Mouse (Mus musculus): Measurements from ENCODE around the gene Wdr47. TPM values are rescaled to one million over a fixed set of nuclear protein-coding genes. Genes with fewer than 3 reads are reported as not detected.
"Not testable (repeated sequence)": the region's sequence is repeated elsewhere in the genome, so short reads cannot be mapped to it uniquely, and the experiment has no call there.

Gene Wdr47
- polyA plus RNA-seq, 1 experiment = 75.7 TPM

- Histone ChIP-seq H3K4me1 (ENCODE audit: control insufficient read depth, insufficient read depth, low read length) (0 out of 2 replicates have a peak, but pooled peaks cover 1% of the 10 kb centered on the region), H3K4me3 (ENCODE audit: insufficient read depth, low read length) (no peak overlapping the region), H3K27ac (ENCODE audit: insufficient read depth, low read length) (peak overlapping the region; percentile 48)
- no peak for TF ChIP-seq POLR2A (IDR thresholded peaks at IDR 0.05; ENCODE audit: extremely low read depth, insufficient read depth, low read length)
- no peak for TF ChIP-seq CTCF (IDR thresholded peaks at IDR 0.05; ENCODE audit: extremely low read depth, insufficient read depth, low read length)
Observed at GRCm38 (mm10) chr3:108567990-108568877, 22.8 kb upstream of the Wdr47 start.

- not testable (repeated sequence) for H3K4me1 ChIP-seq (ENCODE audit: control insufficient read depth, insufficient read depth, low read length); H3K27ac ChIP-seq (ENCODE audit: insufficient read depth, low read length); H3K4me3 ChIP-seq (ENCODE audit: insufficient read depth, low read length)
Observed at GRCm38 (mm10) chr3:108569636-108570035, 21.4 kb upstream of the Wdr47 start.

DNA sequence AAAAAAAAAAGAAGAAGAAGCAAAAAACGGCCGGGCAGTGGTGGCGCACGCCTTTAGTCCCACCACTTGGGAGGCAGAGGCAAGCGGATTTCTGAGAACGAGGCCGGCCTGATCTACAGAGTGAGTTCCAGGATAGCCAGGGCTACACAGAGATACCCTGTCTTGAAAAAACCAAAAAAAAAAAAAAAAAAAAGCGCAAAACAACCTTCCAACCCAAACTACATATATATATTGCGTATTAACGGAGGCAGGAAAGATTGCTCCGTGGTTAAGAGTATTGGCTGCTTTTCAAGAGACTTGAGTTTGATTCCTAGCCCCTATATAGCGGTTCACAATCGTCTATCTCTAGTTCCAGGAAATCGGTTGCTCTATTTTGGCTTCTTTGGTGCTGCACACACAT is 20.3 kb upstream of the Wdr47 start:
- H3K4me3 ChIP-seq (ENCODE audit: insufficient read depth, low read length) = no peak overlapping the region; the same call in 1 of the 2 replicates
- H3K27ac ChIP-seq (ENCODE audit: insufficient read depth, low read length) = no peak overlapping the region
- TF ChIP-seq POLR2A (IDR thresholded peaks at IDR 0.05; ENCODE audit: extremely low read depth, insufficient read depth, low read length) (no peak), CTCF (IDR thresholded peaks at IDR 0.05; ENCODE audit: extremely low read depth, insufficient read depth, low read length) (no peak)
- H3K4me1 ChIP-seq (ENCODE audit: control insufficient read depth, insufficient read depth, low read length) = peaks cover 4% of the 10 kb centered on the region

DNA sequence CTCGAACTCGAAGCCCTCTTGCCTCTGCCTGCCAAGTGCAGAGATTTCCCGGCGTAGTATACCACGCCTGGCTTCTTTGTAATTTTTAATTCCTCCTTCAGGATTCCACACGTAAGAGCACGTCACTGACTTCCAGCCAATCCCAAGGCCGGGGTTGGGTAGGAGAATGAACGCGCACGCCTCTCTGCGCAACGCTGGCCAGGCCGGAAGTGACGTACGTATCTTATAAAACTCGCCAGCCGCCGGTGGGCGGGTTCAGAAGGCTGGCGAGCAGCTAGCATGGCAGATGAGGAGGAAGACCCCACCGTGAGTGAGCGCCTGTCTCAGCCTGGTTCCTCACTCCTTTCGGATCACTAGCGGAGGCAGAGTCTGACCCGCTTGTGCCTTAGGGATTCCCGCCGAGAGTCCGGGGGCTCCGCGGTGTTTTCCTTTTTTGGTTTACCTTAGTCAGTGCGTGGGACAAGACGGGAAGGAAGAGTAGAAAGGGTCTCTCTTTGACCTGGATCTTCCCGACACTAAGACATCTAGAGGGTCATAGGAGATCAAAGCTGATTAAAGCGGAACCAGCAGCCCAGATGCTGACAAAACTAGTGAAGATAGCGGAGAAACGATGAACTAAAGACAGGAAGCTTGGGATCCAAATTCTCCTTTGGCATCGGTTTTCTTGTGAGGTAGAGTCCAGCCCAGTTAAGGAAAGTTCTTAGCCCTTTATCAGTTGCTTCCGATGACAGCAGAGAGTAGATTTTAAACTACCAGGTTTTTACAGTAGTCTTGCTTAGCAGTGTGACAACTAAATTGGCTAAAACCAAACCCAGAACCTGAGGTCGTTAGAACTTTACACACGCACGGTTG is 19.4 kb upstream of the Wdr47 start, which contains the start of gene Taf13:
Gene Taf13 (plus strand): TSS at position 256 of the 852 bp plus-strand sequence.
- peak within 1 kb of the TSS; percentile 42 for H3K4me3 ChIP-seq (ENCODE audit: insufficient read depth, low read length)
- TF ChIP-seq CTCF (IDR thresholded peaks at IDR 0.05; ENCODE audit: extremely low read depth, insufficient read depth, low read length) (no peak), POLR2A (IDR thresholded peaks at IDR 0.05; ENCODE audit: extremely low read depth, insufficient read depth, low read length) (peak; percentile 100)
- H3K27ac ChIP-seq (ENCODE audit: insufficient read depth, low read length) = no peak within 1 kb of the TSS
- H3K4me1 ChIP-seq (ENCODE audit: control insufficient read depth, insufficient read depth, low read length) = peaks cover 4% of the 10 kb centered on the region

- peak overlapping the region; percentile 42; the same call in 1 of the 2 replicates for H3K4me3 ChIP-seq (ENCODE audit: insufficient read depth, low read length)
- H3K27ac ChIP-seq (ENCODE audit: insufficient read depth, low read length) = no peak overlapping the region
- TF ChIP-seq CTCF (IDR thresholded peaks at IDR 0.05; ENCODE audit: extremely low read depth, insufficient read depth, low read length) = no peak
- TF ChIP-seq POLR2A (IDR thresholded peaks at IDR 0.05; ENCODE audit: extremely low read depth, insufficient read depth, low read length) = no peak
- peaks cover 4% of the 10 kb centered on the region for H3K4me1 ChIP-seq (ENCODE audit: control insufficient read depth, insufficient read depth, low read length)
Observed at GRCm38 (mm10) chr3:108572309-108573010, 18.6 kb upstream of the Wdr47 start.

DNA sequence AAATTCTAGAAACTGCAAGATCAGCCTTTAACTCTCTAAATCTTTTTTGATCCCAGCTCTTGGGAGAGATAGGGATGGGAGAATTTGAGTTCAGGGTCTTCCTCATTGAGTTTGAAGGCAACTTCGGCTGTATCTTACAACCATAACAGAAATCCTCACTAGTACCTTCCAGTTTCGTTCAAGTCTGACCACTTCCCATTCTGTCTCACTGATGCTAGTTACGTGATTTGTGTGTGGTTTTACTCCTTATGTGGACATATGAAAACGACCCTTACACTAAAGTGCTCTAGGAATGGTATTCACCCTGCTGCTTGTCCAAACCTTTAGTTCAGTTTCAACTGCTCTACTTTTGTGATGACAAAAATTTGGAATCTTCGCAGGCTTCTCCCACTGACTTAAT is 17.1 kb upstream of the Wdr47 start:
- H3K4me3 ChIP-seq (ENCODE audit: insufficient read depth, low read length) = no peak overlapping the region
- TF ChIP-seq CTCF (IDR thresholded peaks at IDR 0.05; ENCODE audit: extremely low read depth, insufficient read depth, low read length) = no peak
- no peak for TF ChIP-seq POLR2A (IDR thresholded peaks at IDR 0.05; ENCODE audit: extremely low read depth, insufficient read depth, low read length)
- peaks cover 4% of the 10 kb centered on the region for H3K4me1 ChIP-seq (ENCODE audit: control insufficient read depth, insufficient read depth, low read length)
- H3K27ac ChIP-seq (ENCODE audit: insufficient read depth, low read length) = no peak overlapping the region

GRCm38 (mm10) chr3:108584580-108584979 is 6.5 kb upstream of the Wdr47 start:
- Histone ChIP-seq H3K4me3 (ENCODE audit: insufficient read depth, low read length) (no peak overlapping the region), H3K27ac (ENCODE audit: insufficient read depth, low read length) (no peak overlapping the region), H3K4me1 (ENCODE audit: control insufficient read depth, insufficient read depth, low read length) (no peaks in the 10 kb centered on the region; the same call in 1 of the 2 replicates)
- TF ChIP-seq POLR2A (IDR thresholded peaks at IDR 0.05; ENCODE audit: extremely low read depth, insufficient read depth, low read length) = no peak
- TF ChIP-seq CTCF (IDR thresholded peaks at IDR 0.05; ENCODE audit: extremely low read depth, insufficient read depth, low read length) = no peak

DNA sequence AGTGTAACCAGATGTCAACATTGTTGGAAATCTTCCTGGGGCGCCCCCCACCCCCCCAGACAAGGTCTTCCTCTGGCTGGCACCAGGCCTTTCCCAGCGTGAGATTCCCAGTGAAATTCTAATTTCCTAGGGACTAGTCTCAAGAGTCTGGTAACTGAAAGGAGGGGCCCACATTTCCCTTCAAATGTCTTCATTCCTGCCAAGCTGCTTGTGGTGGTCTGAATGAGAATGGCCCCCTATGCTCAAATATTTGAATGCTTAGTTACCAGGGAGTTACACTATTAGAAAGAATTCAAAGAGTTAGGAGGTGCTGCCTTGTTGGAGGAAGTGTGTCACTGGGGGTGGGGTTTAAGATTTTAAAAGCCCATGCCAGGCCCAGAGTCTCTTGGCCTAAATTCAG is 2.6 kb upstream of the Wdr47 start:
- Histone ChIP-seq H3K4me3 (ENCODE audit: insufficient read depth, low read length) (no peak overlapping the region), H3K4me1 (ENCODE audit: control insufficient read depth, insufficient read depth, low read length) (peaks cover 1% of the 10 kb centered on the region; the same call in 1 of the 2 replicates), H3K27ac (ENCODE audit: insufficient read depth, low read length) (no peak overlapping the region)
- no peak for TF ChIP-seq CTCF (IDR thresholded peaks at IDR 0.05; ENCODE audit: extremely low read depth, insufficient read depth, low read length)
- no peak for TF ChIP-seq POLR2A (IDR thresholded peaks at IDR 0.05; ENCODE audit: extremely low read depth, insufficient read depth, low read length)
